Mouse (Mus musculus) embryonic facial prominence, embryonic 12.5 days (tissue): Measurements from ENCODE around the gene Ralbp1. TPM values are rescaled to one million over a fixed set of nuclear protein-coding genes. Genes with fewer than 3 reads are reported as not detected.

Source experiments
- ATAC-seq: fragments of 200-750 bp; cut with Nextera tagmentation; 2 replicates; pipeline ENCODE4 v1.8.0; 2017; ENCODE audit not compliant: insufficient number of reproducible peaks, insufficient read depth, low FRiP score, low TSS enrichment
- H3K27ac ChIP-seq: fragments of 300-500 bp; sonication (generic); 2 replicates; pipeline ENCODE4 v1.5.1; 2016; ENCODE audit warnings: mild to moderate bottlenecking
- H3K27me3 ChIP-seq: fragments of 300-500 bp; sonication (generic); 2 replicates; pipeline ENCODE4 v1.6.1; 2016; ENCODE audit warnings: mild to moderate bottlenecking, moderate library complexity
- H3K36me3 ChIP-seq: fragments of 300-500 bp; sonication (generic); 2 replicates; pipeline ENCODE4 v1.6.1; 2016; ENCODE audit warnings: mild to moderate bottlenecking
- H3K4me1 ChIP-seq: fragments of 300-500 bp; sonication (generic); 2 replicates; pipeline ENCODE4 v1.6.1; 2016
- H3K4me2 ChIP-seq: fragments of 300-500 bp; sonication (generic); replicated peaks from 2 replicates; pipeline ENCODE4 v1.6.1; 2016; ENCODE audit warnings: mild to moderate bottlenecking, moderate library complexity
- H3K4me3 ChIP-seq: fragments of 300-500 bp; sonication (generic); 2 replicates; pipeline ENCODE4 v1.5.1; 2016; ENCODE audit warnings: mild to moderate bottlenecking
- H3K9ac ChIP-seq: fragments of 300-500 bp; sonication (generic); 2 replicates; pipeline ENCODE4 v1.6.1; 2016; ENCODE audit warnings: mild to moderate bottlenecking, moderate library complexity
- H3K9me3 ChIP-seq: fragments of 300-500 bp; sonication (generic); 2 replicates; pipeline ENCODE4 v1.6.1; 2016; ENCODE audit warnings: mild to moderate bottlenecking, moderate library complexity
- WGBS: fragments of 180-500 bp; shearing (Covaris S2); methylation state at CpG from one replicate; pipeline ENCODE4 v1.1.7; 2016; 5-methylcytosine and 5-hydroxymethylcytosine counted together
- polyA plus RNA-seq: library from polyadenylated mRNA; unstranded; fragments of >200 nt; fragmentation: Nextera tagmentation; extraction: Ambion mirVana; gene quantifications from 2 replicates; pipeline ENCODE4 v1.2.1, GENCODE M21; 2016

The Ralbp1 gene
- polyA plus RNA-seq, 1 experiment from 2014 or later = 65.7 TPM

DNA sequence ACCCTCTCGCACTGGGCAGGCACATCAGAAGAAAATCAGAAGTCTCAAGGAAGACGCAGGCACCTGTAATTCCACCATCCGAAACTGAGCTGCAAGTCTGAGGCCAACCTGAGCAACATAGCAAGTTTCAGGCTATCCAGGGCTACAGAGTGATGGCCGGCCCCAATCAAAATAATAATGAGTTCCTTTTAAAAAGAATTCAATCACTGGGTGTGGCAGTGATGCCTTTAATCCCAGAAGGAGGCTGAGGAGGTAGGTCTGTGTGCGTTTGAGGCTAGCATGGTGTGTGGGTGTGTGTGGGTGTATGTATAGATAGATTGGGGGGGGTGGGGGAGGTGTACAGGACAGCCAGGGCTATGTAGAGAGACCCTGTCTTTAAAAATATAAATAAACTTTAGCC, 17.6 kb downstream of the Ralbp1 start:
- Histone ChIP-seq H3K27ac (no peak overlapping the region), H3K9me3 (no peaks in the 10 kb centered on the region), H3K9ac (no peak overlapping the region), H3K4me1 (peaks cover 13% of the 10 kb centered on the region), H3K27me3 (no peaks in the 10 kb centered on the region), H3K4me3 (no peak overlapping the region), H3K4me2 (no peak overlapping the region), H3K36me3 (peaks cover 15% of the 10 kb centered on the region)
- ATAC-seq = no peak
- WGBS = 93% methylated on average over 5 of the region's 5 CpGs

DNA sequence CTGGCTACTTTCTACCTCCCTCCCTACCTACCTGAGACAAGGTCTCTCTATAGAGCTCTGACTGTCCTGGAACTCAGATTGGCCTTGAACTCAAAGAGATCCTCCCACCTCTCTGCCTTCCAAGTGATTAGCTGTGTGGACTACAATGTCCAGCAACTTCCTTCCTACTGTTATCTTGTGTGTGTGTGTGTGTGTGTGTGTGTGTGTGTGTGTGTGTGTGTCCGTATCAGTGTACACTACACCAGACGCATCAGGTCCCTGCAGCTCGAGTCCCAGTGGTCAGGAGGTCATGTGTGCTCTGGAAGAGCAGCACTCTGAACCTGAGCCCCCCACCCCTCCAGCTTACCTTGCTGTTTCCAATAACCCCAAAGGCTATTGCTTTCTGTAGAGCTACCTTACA, 19.4 kb downstream of the Ralbp1 start:
- Histone ChIP-seq H3K27ac (no peak overlapping the region), H3K4me3 (no peak overlapping the region), H3K9ac (no peak overlapping the region), H3K27me3 (no peaks in the 10 kb centered on the region), H3K4me1 (no peaks in the 10 kb centered on the region), H3K4me2 (no peak overlapping the region), H3K36me3 (peaks cover 20% of the 10 kb centered on the region), H3K9me3 (no peaks in the 10 kb centered on the region)
- WGBS = 75% methylated on average over 3 of the region's 3 CpGs
- no peak for ATAC-seq

DNA sequence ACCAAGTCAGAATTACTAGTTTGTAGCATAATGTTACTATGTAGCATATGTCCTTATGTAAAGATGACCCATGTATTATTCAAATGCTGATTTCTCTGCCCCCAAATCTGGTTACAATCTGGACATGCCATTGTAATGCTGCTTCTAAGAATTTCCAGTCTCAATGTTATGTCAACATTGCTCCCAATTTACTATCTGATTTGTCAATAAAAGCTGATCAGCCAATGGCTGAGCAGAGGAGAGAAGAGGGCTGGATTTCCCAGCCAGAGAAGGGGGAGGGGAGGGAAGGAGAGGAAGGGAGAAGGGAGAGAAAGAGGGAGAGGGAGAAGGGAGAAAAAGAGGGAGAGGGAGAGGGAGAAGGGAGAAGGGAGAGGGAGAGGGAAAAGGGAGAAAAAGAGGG, 20.3 kb downstream of the Ralbp1 start:
- no peak for ATAC-seq
- H3K4me1 ChIP-seq = no peaks in the 10 kb centered on the region
- H3K4me3 ChIP-seq = no peak overlapping the region
- H3K4me2 ChIP-seq = no peak overlapping the region
- H3K27me3 ChIP-seq = no peaks in the 10 kb centered on the region
- peaks cover 24% of the 10 kb centered on the region for H3K36me3 ChIP-seq
- H3K9me3 ChIP-seq = no peaks in the 10 kb centered on the region
- no peak overlapping the region for H3K27ac ChIP-seq
- H3K9ac ChIP-seq = no peak overlapping the region

DNA sequence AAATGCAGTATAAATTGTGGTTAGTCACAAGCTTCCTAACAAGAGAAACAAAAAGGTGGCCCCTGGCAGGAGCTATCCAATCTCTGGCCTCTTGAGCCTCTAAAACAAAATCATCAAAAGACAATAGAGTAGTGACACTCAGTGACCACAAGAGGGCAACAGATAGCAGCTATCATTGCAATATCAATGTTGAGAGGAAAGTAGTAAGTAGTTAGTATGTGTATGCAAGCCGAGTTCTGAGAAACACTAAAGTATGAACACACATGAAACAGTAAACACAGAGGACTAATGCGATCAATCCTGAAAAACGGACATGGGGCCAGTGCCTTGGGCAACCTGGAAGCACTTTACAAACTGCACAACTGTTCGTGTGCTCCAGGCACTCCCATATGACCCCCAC, 20.9 kb downstream of the Ralbp1 start:
- Histone ChIP-seq H3K4me1 (no peaks in the 10 kb centered on the region), H3K27me3 (no peaks in the 10 kb centered on the region), H3K36me3 (peaks cover 24% of the 10 kb centered on the region), H3K4me2 (no peak overlapping the region), H3K9ac (no peak overlapping the region), H3K9me3 (no peaks in the 10 kb centered on the region), H3K4me3 (no peak overlapping the region), H3K27ac (no peak overlapping the region)
- ATAC-seq = no peak
- 39% methylated on average over 4 of the region's 4 CpGs for WGBS

DNA sequence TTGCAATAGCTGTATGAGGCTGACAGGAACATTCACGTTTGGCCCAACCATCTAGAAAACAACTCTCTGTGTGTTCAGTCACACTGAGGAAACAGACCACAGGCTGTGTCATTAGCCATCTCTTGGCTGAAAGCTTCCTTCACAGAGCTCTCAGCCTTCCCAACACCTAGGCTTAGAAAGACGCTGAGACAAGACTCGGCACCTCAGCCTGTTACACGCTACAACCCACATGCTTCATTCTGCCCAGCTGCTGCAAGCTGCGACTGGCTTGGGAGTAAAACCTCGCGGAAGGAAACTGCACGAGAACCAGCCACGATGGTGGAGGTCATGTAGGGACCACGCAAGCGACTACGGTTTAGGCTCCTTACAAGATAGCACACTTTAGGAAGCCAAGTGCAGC, 21.8 kb downstream of the Ralbp1 start:
- no peak overlapping the region for H3K4me3 ChIP-seq
- H3K36me3 ChIP-seq = peaks cover 28% of the 10 kb centered on the region
- WGBS = 91% methylated on average over 12 of the region's 12 CpGs

DNA sequence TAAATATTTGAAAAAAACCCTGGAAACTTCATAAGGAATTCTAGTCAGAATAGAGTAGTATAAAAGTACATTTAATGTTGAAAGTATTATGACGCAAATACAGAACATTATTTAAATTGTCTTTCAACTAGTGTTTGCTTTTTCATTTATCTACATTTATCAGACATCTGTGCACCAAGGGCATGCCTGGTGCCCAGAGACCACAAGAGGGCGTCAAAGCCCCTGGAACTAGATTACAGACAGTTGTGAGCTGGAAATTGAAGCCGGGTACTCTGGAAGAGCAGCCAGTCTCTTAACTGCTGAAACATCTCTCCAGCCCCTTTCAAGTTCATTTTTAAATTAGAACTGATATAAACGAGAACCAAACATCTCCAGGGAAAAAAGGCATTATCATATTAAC, 23.0 kb downstream of the Ralbp1 start:
- H3K9ac ChIP-seq = no peak overlapping the region
- no peak overlapping the region for H3K4me3 ChIP-seq
- H3K4me2 ChIP-seq = no peak overlapping the region
- H3K27ac ChIP-seq = no peak overlapping the region
- H3K27me3 ChIP-seq = no peaks in the 10 kb centered on the region
- no peaks in the 10 kb centered on the region for H3K4me1 ChIP-seq
- H3K9me3 ChIP-seq = no peaks in the 10 kb centered on the region
- ATAC-seq = no peak
- H3K36me3 ChIP-seq = peaks cover 32% of the 10 kb centered on the region
- WGBS = 53% methylated on average over 4 of the region's 4 CpGs

More for the DNA sequence above, 21.8 kb downstream of the Ralbp1 start:
- Histone ChIP-seq H3K9ac (no peak overlapping the region), H3K27me3 (no peaks in the 10 kb centered on the region), H3K9me3 (no peaks in the 10 kb centered on the region), H3K4me1 (no peaks in the 10 kb centered on the region), H3K4me2 (no peak overlapping the region), H3K27ac (no peak overlapping the region)
- no peak for ATAC-seq

- Histone ChIP-seq H3K27ac (no peak overlapping the region), H3K4me1 (no peaks in the 10 kb centered on the region), H3K9ac (no peak overlapping the region), H3K4me2 (no peak overlapping the region), H3K36me3 (peaks cover 48% of the 10 kb centered on the region), H3K9me3 (no peaks in the 10 kb centered on the region), H3K4me3 (no peak overlapping the region), H3K27me3 (no peaks in the 10 kb centered on the region)
- WGBS = 85% methylated on average over 4 of the region's 4 CpGs
- ATAC-seq = no peak
Measured at GRCm38 (mm10) chr17:65857617-65858016, 28.0 kb downstream of the Ralbp1 start.

GRCm38 (mm10) chr17:65854006-65854405, 31.6 kb downstream of the Ralbp1 start:
- Histone ChIP-seq H3K4me2 (no peak overlapping the region), H3K27me3 (no peaks in the 10 kb centered on the region), H3K36me3 (peaks cover 67% of the 10 kb centered on the region), H3K4me1 (no peaks in the 10 kb centered on the region), H3K27ac (no peak overlapping the region), H3K4me3 (no peak overlapping the region), H3K9me3 (no peaks in the 10 kb centered on the region), H3K9ac (no peak overlapping the region)
- 87% methylated on average over 4 of the region's 4 CpGs for WGBS
- ATAC-seq = no peak

DNA sequence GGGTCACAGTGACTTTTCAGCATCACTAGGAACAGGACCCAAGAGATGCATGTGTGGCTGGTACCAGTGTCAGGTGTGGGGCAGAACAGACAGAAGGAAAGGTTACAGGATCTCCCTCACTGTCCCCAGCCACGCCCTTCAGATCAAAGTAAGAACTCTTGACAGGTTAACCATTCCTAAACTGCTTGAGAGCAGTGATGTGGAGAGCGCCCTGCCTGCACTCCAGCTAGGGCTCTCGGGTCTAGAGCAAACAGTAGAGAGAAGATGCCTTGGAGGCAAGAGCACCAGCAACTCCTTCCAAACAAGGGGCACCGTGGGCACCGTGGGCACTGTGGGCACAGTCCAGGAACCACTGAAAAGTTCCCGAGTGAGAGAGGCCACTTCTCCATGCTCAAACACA, 32.3 kb downstream of the Ralbp1 start:
- Histone ChIP-seq H3K27ac (no peak overlapping the region), H3K9me3 (no peaks in the 10 kb centered on the region), H3K4me2 (no peak overlapping the region), H3K4me1 (no peaks in the 10 kb centered on the region), H3K4me3 (no peak overlapping the region), H3K36me3 (peaks cover 66% of the 10 kb centered on the region), H3K9ac (no peak overlapping the region), H3K27me3 (no peaks in the 10 kb centered on the region)
- WGBS = 88% methylated on average over 6 of the region's 6 CpGs
- ATAC-seq = no peak

DNA sequence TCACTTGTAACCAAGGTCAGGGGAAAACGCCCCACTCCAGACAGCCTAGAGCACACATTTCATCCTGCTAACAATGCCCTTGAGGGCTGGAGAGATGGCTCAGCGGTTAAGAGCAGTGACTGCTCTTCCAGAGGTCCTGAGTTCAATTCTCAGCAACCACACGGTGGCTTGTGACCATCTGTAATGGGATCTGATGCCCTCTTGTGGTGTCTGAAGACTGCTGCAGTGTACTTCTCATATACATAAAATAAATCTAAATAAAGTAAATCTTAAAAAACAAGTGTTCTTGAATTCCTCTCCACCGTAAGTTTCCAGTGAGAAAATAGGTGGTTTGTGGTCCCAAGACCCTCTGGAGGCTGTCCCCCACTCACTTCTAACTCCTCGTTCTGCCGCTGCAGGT, 33.8 kb downstream of the Ralbp1 start:
- WGBS = 90% methylated on average over 6 of the region's 6 CpGs

GRCm38 (mm10) chr17:65850487-65850886, 35.1 kb downstream of the Ralbp1 start:
- no peak for ATAC-seq
- Histone ChIP-seq H3K27me3 (no peaks in the 10 kb centered on the region), H3K9me3 (no peaks in the 10 kb centered on the region), H3K4me1 (no peaks in the 10 kb centered on the region), H3K36me3 (peaks cover 65% of the 10 kb centered on the region), H3K4me2 (no peak overlapping the region), H3K4me3 (no peak overlapping the region), H3K27ac (no peak overlapping the region), H3K9ac (no peak overlapping the region)
- WGBS = 93% methylated on average over 17 of the region's 17 CpGs

More for the DNA sequence above, 33.8 kb downstream of the Ralbp1 start:
- Histone ChIP-seq H3K27me3 (no peaks in the 10 kb centered on the region), H3K4me3 (no peak overlapping the region), H3K36me3 (peaks cover 68% of the 10 kb centered on the region), H3K27ac (no peak overlapping the region), H3K4me2 (no peak overlapping the region), H3K4me1 (no peaks in the 10 kb centered on the region), H3K9ac (no peak overlapping the region), H3K9me3 (no peaks in the 10 kb centered on the region)
- ATAC-seq = no peak

- 83% methylated on average over 11 of the region's 11 CpGs for WGBS
- H3K4me2 ChIP-seq = no peak overlapping the region
- H3K27me3 ChIP-seq = no peaks in the 10 kb centered on the region
- peaks cover 61% of the 10 kb centered on the region for H3K36me3 ChIP-seq
- no peaks in the 10 kb centered on the region for H3K9me3 ChIP-seq
- H3K27ac ChIP-seq = no peak overlapping the region
- no peak for ATAC-seq
- no peak overlapping the region for H3K9ac ChIP-seq
- no peaks in the 10 kb centered on the region for H3K4me1 ChIP-seq
- H3K4me3 ChIP-seq = no peak overlapping the region
Measured at GRCm38 (mm10) chr17:65847694-65848449, 37.7 kb downstream of the Ralbp1 start.
